Mouse (Mus musculus) G1E (cell line): ENCODE results near the gene Hps1.

Experiments used
- CTCF ChIP-seq: IDR thresholded peaks from 2 replicates; pipeline ENCODE4 v1.5.1; 2012; ENCODE audit warnings: low read depth, low read length, inconsistent platforms, mixed read lengths
- GATA1 ChIP-seq: IDR thresholded peaks from 2 replicates; pipeline ENCODE4 v1.6.1; 2012; ENCODE audit warnings: borderline replicate concordance, low read length, inconsistent platforms, mixed read lengths
- TAL1 ChIP-seq: conservative IDR thresholded peaks from 2 replicates; pipeline ENCODE4 v1.6.1; 2012; ENCODE audit warnings: low read depth, low read length, inconsistent platforms, mixed read lengths

DNA sequence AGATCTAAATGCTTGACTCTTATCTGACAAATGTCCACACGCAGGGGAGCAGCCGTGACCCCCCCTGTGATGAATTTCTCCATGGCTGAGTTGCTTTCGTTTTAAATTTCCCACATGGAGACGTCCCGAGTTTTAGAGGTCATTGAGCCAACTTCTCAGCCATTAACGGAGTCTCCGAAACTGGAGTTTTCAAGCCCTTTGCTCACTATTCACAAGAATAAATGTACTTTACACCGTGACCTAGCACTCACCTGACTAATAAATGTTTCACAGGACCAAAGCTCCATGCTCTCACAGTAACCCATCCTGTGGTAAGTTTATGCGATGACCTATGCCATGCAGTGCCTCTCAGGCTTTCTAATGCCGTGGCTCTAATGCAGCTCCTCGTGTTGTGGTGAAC lies 29.6 kb downstream of the Hps1 start:
- TF ChIP-seq CTCF (no peak), GATA1 (no peak), TAL1 (no peak)
